Comparison of ENCODE assay signal across 8 mouse cellular contexts in the genomic region with DNA sequence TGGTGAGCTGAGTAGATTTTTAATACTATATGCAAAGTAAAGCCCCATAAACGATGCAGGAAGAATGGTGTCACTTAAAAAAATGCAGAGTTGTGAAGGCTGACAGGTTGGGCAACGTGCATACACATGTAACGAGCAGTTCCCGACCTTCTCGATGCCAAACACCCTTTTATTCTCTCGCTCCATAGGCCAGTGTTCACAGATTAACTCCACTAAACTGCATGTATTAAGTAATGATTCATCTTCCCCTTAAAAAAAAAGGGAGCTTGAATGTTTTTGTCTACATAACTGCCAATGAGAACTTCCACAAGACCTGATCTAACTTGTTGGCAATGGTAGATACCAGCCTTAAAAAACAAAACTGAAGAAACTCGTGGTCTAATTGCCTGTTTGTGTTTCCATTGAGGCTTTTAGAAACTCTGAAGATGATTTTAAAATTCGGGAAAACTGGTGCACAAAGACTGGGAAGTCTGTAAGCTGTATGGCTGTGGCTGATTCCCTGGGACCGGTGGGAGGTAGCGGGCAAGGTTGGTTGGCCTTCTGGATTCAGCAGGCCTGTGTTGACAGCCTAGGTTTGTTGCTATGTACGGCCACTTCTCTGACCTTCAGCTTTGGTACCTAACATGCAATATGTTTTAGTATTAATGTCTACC. TPM values are rescaled to one million over a fixed set of nuclear protein-coding genes. Genes with fewer than 3 reads are reported as not detected.
A peak's percentile ranks its signal among the peaks of the same experiment; 100 is the strongest.
DNase-seq lines count a peak whose midpoint lies in the region; ATAC-seq and TF ChIP-seq lines count a peak whose summit lies in the region.

No protein-coding gene starts in this region.

- TF ChIP-seq POLR2A in myocyte (IDR thresholded peaks at IDR 0.05; ENCODE audit: insufficient read length, low read depth) = no peak

- H3K79me2 ChIP-seq in myocyte (ENCODE audit: control insufficient read depth, insufficient read depth) = peaks cover 58% of the 10 kb centered on the region

- H3K4me3 ChIP-seq in layer of hippocampus, adult 2 months = peak overlapping the region; percentile 82
- H3K4me3 ChIP-seq in embryonic facial prominence, embryonic 13.5 days = peak overlapping the region; percentile 70; the same call in 1 of the 2 replicates
- 0 out of 2 replicates have a peak overlapping the region, but pooled peaks have one; percentile 86 for H3K4me3 ChIP-seq in intestine, postnatal 0 days (ENCODE audit: low read depth, low read length)
- H3K4me3 ChIP-seq in myocyte = peak overlapping the region; percentile 18

- H3K4me1 ChIP-seq in embryonic facial prominence, embryonic 13.5 days = peaks cover 30% of the 10 kb centered on the region
- H3K4me1 ChIP-seq in intestine, postnatal 0 days (replicated peaks; ENCODE audit: control insufficient read depth, insufficient read depth, low read length) = 0 out of 2 replicates have a peak, but pooled peaks cover 2% of the 10 kb centered on the region

- WGBS in embryonic facial prominence, embryonic 13.5 days = 67% methylated on average over 11 of the region's 11 CpGs
- 58% methylated on average over 11 of the region's 11 CpGs for WGBS in intestine, postnatal 0 days

- H3K9me3 ChIP-seq in embryonic facial prominence, embryonic 13.5 days = no peaks in the 10 kb centered on the region
- H3K9me3 ChIP-seq in intestine, postnatal 0 days (ENCODE audit: control insufficient read depth) = no peaks in the 10 kb centered on the region

- H3K4me2 ChIP-seq in embryonic facial prominence, embryonic 13.5 days = peak overlapping the region; percentile 72; the same call in 1 of the 2 replicates
- H3K4me2 ChIP-seq in intestine, postnatal 0 days (replicated peaks; ENCODE audit: low read depth) = peak overlapping the region; percentile 65
- peak overlapping the region; percentile 82 for H3K4me2 ChIP-seq in myocyte (ENCODE audit: low read depth)

- DNase-seq in layer of hippocampus, adult 2 months (ENCODE audit: low spot score in 2 of 2) = no peak
- DNase-seq in layer of hippocampus, adult 8-10 months (ENCODE audit: low spot score in 2 of 2) = no peak
- DNase-seq in frontal cortex, postnatal 10 days (ENCODE audit: low spot score in 2 of 2) = no peak
- DNase-seq in layer of hippocampus, adult 9-10 months (ENCODE audit: low spot score) = no peak
- no peak for DNase-seq in lung, postnatal 4 days

- TF ChIP-seq CTCF in layer of hippocampus, adult 2 months (conservative IDR thresholded peaks at IDR 0.05) = no peak
- no peak for TF ChIP-seq CTCF in intestine, postnatal 0 days (IDR thresholded peaks at IDR 0.05; ENCODE audit: low read depth)

- H3K9ac ChIP-seq in embryonic facial prominence, embryonic 13.5 days = no peak overlapping the region
- 0 out of 2 replicates have a peak overlapping the region, but pooled peaks have one; percentile 98 for H3K9ac ChIP-seq in intestine, postnatal 0 days (ENCODE audit: low read depth, low read length)

- H3ac ChIP-seq in myocyte (ENCODE audit: control insufficient read depth, insufficient read length) = peak overlapping the region; percentile 49

- no peaks in the 10 kb centered on the region for H3K27me3 ChIP-seq in embryonic facial prominence, embryonic 13.5 days
- H3K27me3 ChIP-seq in intestine, postnatal 0 days (replicated peaks; ENCODE audit: control insufficient read depth, insufficient read depth, low read length) = no peaks in the 10 kb centered on the region
- no peaks in the 10 kb centered on the region for H3K27me3 ChIP-seq in myocyte (ENCODE audit: control insufficient read depth, insufficient read depth, insufficient read length)

- no peak for ATAC-seq in embryonic facial prominence, embryonic 13.5 days (ENCODE audit: insufficient number of reproducible peaks, insufficient read depth, low FRiP score, low TSS enrichment, low read depth)
- ATAC-seq in intestine, postnatal 0 days = no peak

- no peaks in the 10 kb centered on the region for H3K36me3 ChIP-seq in embryonic facial prominence, embryonic 13.5 days
- peaks cover 8% of the 10 kb centered on the region; the same call in 1 of the 2 replicates for H3K36me3 ChIP-seq in intestine, postnatal 0 days (ENCODE audit: control insufficient read depth, insufficient read depth)
- H3K36me3 ChIP-seq in myocyte (ENCODE audit: control insufficient read depth, insufficient read depth) = peaks cover 19% of the 10 kb centered on the region

- peak overlapping the region; percentile 98 for H3K27ac ChIP-seq in layer of hippocampus, adult 2 months
- peak overlapping the region; percentile 57; the same call in 1 of the 2 replicates for H3K27ac ChIP-seq in embryonic facial prominence, embryonic 13.5 days
- H3K27ac ChIP-seq in intestine, postnatal 0 days (ENCODE audit: low read depth, low read length) = no peak overlapping the region

TF ChIP-seq in myocyte, 11 proteins besides CTCF, POLR2A, EP300 and RAD21:
- TF ChIP-seq USF1 (IDR thresholded peaks at IDR 0.05; ENCODE audit: low read depth) (no peak), MAX (IDR thresholded peaks at IDR 0.05; ENCODE audit: low read depth) (no peak), SRF (IDR thresholded peaks at IDR 0.05; ENCODE audit: control insufficient read depth, insufficient read length, low read depth) (no peak), POLR2AphosphoS2 (IDR thresholded peaks at IDR 0.05; ENCODE audit: insufficient read length, low read depth) (no peak), MYOG (IDR thresholded peaks at IDR 0.05; ENCODE audit: control insufficient read depth in 1 of 3, insufficient read depth in 1 of 3, insufficient read length in 2 of 3, low read depth in 2 of 3) (no peak), MYOD1 (IDR thresholded peaks at IDR 0.05; ENCODE audit: control insufficient read depth in 1 of 3, insufficient read length in 2 of 3, low read depth in 2 of 3) (no peak), E2F4 (IDR thresholded peaks at IDR 0.05; ENCODE audit: insufficient read depth) (no peak), TCF12 (IDR thresholded peaks at IDR 0.05; ENCODE audit: insufficient read depth, poor library complexity, severe bottlenecking) (no peak), REST (IDR thresholded peaks at IDR 0.05; ENCODE audit: insufficient read depth, insufficient read length) (no peak), CEBPB (IDR thresholded peaks at IDR 0.05; ENCODE audit: insufficient read depth, poor library complexity, severe bottlenecking) (no peak)

RNA-seq across cellular contexts. Expression of a gene that starts 32.0 kb away (rescaled TPM):
- total RNA-seq in layer of hippocampus, adult 2 months (2021) = 10 to 100 TPM; 57.9 to 65.3 TPM
- 10 to 100 TPM; 57.5 to 68.1 (median 62.3) TPM for total RNA-seq in layer of hippocampus, adult 8-10 months (2022)
- 14.6 and 16.2 TPM in 2 replicates for polyA plus RNA-seq in embryonic facial prominence, embryonic 13.5 days (2015; fragmentation: Nextera tagmentation; extraction: Ambion mirVana)
- 18.5 and 20.8 TPM in 2 replicates for polyA plus RNA-seq in intestine, postnatal 0 days (2015; fragmentation: Nextera tagmentation; extraction: Ambion mirVana)
- polyA plus RNA-seq in myocyte (2012; fragmentation: generic; extraction: Trizol) = 9.1 TPM

Comparison
In these comparisons a context has a peak if more than half of its experiments do, and no peak if none do; other contexts are left out.
1. H3K4me3 ChIP-seq: peak in every context shown above with its lines; median percentile 86 in intestine, postnatal 0 days; 82 in layer of hippocampus, adult 2 months; 70 in embryonic facial prominence, embryonic 13.5 days; 18 in myocyte.